Mouse (Mus musculus): Measurements from ENCODE around the gene Alg14.

- no peak for TF ChIP-seq POLR2A (IDR thresholded peaks at IDR 0.05; ENCODE audit: low read depth, low read length)
- TF ChIP-seq CTCF (IDR thresholded peaks at IDR 0.05; ENCODE audit: extremely low read depth, insufficient read length, insufficient replicate concordance, low read depth, low read length), result no peak
These were observed 31.8 kb downstream of the Alg14 start for GRCm38 (mm10) chr3:121323371-121323770.

Data from small intestine, adult 2 months (tissue).